Mouse (Mus musculus) lung, postnatal 25 days (tissue): ENCODE data around the gene Sars2.
"Not testable (repeated sequence)": the region's sequence is repeated elsewhere in the genome, so short reads cannot be mapped to it uniquely, and the experiment has no call there.

Experiments used
- DNase-seq: peaks from one replicate; pipeline ENCODE4 v3.0.0; 2022; ENCODE audit warnings: low spot score

Gene Sars2

DNA sequence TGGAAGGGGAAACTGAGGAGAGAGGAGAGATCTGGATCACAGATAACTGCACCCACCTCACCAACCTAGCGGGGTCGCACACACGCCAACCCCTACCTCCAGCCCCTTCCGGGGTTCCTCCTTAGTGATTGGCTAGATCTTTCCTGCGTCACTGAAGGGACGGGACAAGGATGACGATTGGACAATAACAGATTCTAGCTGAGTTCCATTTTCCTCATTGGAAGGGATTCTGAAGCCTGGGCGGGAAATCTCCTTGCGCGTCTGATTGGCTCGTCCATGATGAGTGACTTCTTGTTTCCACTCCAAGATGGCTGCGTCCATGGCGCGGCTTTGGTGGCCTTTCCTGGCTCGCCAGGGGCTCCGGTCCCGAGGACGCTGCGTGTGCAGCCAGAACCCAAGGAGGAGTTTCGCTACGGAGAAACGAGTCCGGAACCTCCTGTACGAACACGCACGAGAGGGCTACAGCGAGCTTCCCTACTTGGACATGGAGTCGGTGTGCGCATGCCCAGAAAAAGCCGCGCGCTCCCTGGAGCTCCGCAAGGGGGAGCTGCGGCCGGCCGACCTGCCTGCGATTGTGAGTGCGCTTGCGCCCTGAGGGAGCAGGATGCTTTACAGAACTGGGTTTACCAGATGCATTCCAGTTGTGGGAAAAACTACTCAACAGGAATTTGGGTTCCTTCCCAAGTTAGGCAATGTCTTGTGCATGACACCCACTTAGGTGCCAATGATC lies at the start of gene Sars2, which contains the start of gene Mrps12:
TSS of gene Sars2 (plus strand) at position 284 of the 730 bp plus-strand sequence.
TSS of gene Mrps12 (minus strand) at position 112 of the 730 bp plus-strand sequence.
- peak; percentile 98 for DNase-seq

DNA sequence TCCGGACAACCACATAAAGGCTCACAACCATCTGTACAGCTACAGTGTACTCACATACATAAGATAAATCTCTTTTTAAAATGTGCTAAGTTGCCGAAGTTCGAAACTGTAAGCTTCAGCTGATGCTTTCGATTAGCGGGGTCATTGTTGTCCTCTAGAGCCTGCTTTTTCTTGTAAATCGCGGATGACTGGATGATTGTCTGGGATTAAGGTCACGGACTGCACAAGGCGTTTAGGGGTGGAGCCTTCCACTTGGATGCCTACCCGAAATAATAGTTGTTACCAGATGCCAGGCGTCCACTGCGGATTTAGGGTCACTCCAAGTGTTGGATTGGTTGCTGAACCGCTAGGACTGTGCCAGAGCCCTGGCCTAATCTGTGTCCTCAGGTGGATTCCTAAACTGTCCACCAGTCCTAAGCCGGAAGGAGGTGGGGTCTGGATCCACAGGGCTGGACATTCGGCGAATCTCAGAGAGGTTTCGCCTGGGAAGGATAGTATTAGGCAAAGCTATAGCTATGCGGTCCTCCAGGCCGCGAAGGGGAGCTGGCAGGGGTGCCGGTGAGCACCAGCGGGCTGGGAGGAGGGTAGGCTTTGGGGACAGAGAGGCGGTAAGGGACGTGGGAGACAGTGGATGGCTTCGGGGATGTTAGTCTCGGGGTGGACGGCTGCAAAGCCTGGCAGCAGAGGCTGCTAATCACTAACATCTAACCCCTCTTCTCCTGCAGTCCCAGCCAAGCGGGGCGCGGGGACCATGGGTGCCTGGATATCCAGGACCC lies 49.1 kb upstream of the Sars2 start, which contains the start of gene Fbxo27:
TSS of gene Fbxo27 (plus strand) at position 305 of the 776 bp plus-strand sequence.
- DNase-seq, result no peak

DNA sequence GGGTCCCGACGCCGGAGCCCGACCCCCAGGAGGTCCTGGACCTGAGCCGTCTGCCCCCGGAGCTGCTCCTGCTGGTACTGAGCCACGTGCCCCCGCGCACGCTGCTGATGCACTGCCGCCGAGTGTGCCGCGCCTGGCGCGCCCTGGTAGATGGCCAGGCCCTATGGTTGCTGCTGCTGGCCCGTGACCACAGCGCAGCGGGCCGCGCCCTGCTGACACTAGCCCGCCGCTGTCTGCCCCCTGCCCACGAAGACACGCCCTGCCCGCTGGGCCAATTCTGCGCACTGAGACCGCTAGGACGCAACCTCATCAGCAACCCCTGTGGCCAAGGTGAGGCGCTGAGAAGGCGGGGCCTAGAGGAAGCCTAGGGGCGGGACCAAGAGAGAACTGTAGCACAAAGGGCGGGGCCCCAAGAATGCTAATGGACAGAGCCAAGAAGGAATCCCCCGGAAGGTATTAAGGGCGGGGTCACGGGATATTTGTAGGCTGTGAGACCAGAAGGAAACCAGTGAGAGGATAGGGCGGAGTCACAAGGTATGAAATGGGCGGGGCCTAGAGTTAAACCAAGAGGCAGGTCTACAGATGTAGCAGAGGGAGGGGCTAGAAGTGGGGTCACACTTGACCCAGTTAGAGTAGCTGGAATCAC lies 48.3 kb upstream of the Sars2 start:
- DNase-seq, result peak; percentile 88

DNA sequence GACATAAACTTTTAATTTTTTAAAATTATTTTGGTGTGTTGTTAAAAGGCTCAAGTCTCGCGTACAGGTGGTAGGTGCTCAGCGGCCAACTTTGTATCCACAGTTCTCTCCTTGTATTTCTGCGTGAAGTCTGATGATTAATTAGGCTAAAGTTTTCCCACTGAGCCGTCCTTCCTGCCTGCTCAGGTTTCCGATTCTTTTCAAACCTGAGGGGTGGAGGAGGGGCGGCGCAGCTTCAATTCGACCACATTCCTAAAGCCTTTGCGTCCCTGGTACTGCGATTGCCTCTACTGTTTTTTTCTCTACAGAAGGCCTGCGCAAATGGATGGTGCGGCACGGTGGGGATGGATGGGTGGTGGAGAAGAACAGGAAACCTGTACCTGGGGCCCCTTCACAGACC lies 47.4 kb upstream of the Sars2 start:
- no peak for DNase-seq

DNA sequence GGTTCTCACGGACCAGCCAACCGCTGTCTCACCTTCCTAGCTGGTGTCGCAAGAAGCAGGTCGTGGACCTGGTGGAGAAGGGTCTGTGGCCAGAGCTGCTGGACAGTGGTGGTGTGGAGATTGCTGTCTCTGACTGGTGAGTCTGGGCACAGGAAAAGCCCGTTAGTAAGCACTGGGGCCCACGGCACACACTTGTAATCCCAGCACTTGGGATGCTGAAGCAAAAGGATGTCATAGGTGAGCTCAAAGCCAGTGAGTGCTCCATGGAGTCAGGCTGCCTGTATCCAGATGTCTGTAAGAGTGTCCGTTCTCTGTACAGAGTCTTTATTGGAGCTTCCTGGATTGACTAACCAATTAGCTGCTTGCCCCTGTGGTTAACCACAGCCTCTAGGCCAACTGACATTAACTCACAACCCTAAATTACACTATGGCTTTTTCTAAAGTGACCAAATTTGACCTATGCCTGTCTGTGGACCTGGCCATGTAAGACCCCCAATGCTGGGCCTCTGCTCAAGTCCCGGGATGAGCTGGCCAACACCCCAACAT lies 46.8 kb upstream of the Sars2 start:
- DNase-seq, result no peak

DNA sequence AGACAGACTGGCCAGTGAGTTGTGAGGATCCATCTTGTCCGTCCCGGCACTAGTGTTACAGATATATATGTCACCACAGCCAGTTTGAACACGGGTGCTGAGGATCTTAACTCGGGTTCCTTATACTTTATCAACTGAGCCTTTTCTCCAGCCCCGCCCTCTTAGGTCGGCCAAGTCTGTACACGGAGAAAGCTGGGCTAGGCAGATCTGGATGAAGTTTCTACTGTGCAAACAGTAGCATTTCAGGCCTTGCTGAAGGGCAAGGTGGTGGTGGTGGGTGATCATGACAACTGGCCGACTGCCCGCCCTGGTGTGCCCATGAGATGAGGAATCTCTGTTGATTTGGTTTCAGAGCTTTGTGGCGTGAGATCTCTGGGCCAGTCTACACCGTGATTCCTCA lies 44.5 kb upstream of the Sars2 start:
- DNase-seq, result no peak

DNA sequence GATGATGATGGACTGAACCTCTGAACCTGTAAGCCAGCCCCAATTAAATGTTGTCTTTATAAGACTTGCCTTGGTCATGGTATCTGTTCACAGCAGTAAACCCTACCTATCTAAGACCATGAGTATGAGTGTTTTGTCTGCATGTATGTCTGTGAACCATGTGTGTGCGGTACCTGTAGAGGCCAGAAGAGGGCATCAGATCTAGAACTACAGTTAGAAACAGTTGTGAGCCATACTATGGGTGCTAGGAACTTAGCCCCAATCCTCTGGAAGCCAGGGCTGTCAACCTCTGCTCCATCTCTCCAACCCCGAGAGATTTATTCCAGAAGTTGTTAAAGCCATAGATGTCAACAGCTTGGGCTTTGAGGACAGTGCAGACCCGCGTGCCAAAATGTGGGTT lies 41.5 kb upstream of the Sars2 start:
- no peak for DNase-seq

DNA sequence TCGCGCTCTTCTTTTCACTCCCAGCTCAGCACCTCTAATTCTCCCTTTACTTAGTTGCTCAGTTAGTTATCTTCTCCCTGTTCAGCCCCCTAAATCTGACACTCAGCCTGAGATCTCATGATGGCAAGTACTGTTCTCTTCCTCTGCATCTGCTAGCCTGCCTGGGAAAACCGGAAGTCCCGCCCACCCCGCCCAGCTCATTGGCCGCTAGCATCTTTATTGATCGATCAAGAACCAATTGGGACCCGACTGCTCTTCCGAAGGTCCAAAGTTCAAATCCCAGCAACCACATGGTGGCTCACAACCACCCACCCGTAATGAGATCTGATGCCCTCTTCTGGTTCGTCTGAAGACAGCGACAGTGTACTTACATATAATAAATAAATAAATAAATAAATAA lies 40.5 kb upstream of the Sars2 start:
- not testable (repeated sequence) for DNase-seq

DNA sequence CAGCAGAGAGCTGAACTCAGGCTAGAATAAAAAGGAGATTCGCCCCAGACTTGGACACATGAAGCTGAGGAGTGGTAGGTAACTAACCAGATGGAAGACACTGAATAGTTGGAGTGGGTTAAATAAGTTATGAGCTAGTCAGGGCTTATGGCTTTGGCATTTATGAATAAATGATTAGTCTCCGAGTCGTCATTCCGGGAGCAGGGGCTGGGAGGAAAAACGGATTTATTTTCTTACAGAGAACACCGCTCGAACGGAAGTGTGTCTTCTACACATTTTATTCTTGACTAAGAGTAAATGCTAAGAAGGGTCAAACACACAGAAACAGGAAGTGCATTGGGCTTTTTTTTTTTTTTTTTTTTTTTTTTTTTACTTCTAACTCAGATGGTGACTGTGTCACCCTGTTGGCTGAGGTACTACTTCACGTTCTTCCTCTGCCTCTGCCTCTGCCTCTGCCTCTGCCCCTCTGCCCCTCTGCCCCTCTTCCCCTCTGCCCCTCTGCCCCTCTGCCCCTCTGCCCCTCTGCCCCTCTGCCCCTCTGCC lies 39.1 kb upstream of the Sars2 start:
- no peak for DNase-seq

DNA sequence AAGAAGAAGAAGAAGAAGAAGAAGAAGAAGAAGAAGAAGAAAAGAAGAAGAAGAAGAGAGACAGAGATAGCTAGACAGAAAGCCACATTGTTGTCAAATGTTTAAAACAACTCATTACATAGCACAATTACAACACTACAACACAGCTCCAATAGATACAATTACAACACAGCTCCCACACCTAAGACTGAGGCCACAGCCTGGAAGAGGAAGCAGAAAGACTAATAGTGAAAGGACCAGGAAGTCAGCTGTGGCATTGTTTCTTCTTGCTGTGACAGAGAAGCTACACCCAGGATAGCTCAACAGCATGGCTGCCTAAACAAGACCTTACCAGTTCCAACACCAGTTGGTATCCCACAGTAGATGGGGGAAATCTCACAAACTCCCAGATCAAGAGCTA lies 32.3 kb upstream of the Sars2 start:
- no peak for DNase-seq

DNA sequence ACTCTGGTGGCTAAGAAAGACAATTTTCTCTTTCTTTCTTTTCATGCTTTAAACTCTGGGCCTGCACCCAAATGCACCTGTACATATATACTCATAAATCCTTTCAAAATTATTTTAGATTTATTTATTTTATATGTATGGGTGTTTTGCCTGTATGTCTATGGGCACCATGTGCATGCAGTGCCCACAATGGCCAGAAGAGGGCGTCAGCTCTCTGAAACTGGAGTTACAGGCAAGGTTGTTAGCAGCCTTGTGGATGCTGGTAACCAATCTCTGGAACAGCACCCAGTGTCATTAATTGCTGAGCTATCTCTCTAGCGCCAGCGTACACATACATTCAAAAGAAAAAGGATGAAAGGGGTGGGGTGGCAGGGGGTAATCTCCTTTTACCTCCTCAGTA lies 30.8 kb upstream of the Sars2 start:
- no peak for DNase-seq

DNA sequence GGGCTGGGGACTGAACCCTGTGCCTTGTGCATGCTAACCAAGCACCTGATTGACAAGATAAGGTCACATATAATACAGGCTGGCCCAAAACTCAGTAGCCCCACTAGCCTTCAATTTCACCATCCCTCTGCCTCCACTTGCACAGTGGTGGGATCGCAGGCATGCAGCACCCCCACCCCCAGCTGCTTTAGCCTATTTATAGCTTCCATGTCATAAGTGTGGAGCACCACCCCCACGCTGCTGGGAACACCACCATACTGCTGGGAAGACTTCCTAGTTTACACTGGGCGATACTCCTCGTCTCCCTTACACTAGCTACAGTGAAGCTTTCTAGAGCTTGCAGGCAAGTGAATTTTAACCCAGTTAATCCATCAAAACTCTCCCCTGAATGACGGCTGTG lies 27.1 kb upstream of the Sars2 start:
- no peak for DNase-seq

DNA sequence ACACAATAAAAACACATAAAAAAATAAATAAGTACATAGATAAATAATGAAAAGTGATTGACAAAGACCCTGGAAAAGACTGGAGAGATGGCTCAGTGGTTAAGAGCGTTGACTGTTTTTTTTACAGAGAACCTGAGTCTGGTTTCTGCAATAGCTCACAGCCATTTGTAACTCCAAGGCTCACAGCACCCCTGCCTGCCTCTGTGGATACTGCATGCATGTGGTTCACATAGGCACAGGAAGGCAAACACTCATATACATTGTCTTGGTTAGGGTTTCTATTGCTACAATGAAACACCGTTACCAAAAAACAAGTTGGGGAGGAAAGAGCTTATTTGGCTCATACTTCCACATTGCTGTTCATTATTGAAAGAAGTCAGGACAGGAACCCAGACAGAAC lies 26.2 kb upstream of the Sars2 start:
- no peak for DNase-seq

DNA sequence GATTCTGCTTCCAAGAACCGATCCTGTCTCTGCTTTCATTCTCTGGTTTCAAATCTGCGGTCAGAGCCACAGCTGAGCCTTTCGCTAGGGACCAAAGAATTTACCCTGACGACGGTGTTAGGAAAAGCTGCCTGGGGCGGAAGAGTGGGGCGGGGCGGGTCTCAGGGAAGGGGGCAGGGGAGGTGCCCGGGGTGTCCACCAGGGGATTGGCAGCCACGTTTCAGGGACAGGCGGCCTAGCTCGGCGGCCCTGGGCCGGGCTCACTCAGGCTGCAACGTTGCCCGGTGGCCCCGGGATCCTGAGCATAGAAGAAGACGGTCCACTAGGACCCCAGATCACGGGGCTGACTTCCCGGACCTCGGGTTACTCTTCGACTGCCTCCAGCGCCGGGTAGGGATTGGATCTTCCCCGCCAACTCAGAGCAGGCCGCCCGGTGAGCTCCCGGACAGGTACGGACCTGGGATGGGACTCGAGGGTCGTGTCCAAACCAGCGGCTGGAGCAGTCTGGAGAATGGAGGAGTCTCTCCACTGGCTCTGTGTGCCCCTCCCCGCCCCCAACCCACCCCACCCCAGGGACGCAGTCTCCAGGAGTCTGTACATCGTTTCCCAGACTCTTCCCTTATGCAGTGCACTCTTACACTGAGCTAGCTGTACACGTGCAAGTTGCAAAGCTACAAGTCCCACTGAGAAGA lies 25.1 kb upstream of the Sars2 start, which contains the start of gene Fbxo17:
TSS of gene Fbxo17 (plus strand) at position 215 of the 692 bp plus-strand sequence.
- peak; percentile 58 for DNase-seq

DNA sequence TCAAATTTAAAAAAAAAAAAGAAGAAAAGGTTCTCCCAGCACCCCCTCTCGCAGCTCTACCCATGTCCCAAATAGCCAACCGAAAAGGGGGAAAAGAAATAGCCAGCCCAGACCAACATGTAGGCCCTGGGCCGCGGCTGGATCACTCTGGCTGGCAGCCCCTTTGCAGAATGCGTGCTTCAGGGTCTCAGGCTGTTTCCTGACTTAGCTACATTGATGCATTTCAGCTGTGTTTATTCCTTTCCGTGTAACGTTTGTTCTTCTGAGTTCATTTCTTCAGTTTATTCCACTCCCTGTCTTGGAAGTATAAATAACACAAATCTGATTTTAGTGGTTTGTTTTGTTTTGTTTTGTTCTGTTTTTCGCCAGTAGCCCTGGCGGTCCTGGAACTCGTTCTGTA lies 24.1 kb upstream of the Sars2 start:
- no peak for DNase-seq

DNA sequence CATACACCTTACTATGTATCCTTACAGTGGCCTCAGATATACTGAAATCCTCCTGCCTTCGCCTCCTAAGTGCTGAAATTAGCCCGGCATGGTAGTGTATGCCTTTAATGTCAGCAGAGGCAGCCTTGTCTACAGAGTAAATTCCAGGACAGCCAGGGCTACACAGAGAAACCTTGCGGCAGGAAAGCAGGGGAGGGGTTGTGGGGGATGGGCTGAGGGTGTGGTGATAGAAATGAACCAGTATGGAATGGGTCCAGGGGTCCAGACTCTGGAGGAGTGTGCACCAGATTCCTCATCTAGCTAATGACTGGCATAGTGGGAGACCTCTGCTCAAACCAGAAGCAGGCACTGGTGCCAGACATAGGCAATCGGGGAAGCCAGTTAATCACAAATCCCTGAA lies 22.6 kb upstream of the Sars2 start:
- DNase-seq, result no peak

DNA sequence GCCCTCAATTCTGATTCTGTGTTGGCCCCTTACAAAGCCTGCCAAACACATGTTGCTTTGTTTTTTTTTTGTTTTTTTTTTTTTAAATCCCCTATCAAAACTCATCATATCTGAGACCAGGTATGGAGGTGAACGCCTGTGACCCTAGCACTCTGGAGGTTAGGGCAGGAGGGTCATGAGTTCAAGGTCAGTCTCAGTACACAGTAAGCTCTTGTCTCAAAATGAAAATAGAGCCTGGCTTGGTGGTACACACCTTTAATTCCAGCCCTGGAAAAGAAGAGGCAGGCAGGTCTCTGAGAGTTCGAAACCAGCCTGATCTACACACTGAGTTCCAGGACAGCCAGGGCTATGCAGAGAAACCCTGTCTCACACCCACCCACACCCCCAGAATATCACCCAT lies 22.1 kb upstream of the Sars2 start:
- DNase-seq, result no peak

DNA sequence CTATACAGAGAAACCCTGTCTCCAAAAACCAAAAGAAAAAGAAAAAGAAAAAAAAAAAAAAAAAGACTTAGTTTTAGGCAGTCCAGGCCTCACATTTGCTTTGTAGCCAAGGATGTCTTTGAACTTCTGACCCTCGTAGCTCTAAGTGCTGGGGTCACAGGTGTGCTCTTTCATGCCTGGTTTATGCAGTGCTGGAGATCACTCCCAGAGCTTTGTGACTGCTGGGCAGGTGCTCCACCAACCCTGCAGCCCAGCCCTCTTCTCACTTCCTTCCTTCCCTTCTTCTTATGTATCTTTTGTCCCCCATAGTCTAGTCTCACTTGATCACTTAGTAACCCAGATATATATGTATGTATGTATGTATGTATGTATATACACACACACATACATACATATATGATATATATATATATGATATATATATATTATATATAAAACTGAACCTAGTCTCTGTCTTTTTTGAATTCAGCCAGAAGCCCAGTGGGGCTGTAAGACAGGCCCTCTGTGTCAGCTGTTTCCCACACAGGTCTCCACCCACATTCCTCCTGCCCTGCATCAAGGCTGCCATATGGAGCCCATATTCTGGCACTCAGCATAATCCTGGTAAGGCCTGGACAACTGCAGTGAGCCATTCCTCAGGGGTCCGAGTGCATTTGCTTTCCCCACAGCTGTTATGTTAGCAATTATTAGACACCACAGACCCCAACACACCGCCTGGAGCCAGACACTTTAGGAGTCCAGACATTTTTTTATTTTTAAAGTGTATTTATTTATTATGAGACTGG lies 20.8 kb upstream of the Sars2 start:
- DNase-seq, result no peak

DNA sequence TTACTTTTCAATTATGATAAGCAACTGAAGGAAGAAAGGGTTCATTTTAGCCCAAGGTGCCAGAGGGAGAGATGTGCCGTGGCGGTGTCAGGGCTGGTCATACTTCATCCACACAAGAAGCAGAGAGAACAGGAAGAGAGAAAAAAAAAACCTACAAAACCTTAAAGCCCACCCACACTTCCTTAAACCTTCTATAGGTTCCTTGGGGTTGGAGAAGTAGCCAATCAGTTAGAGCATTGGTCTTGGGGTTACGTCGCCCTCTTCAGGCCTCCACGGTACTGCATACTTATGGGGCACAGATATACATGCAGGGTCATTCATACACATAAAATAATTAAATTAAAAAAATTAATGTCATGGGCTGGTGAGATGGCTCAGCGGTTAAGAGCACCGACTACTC lies 19.7 kb upstream of the Sars2 start:
- no peak for DNase-seq

DNA sequence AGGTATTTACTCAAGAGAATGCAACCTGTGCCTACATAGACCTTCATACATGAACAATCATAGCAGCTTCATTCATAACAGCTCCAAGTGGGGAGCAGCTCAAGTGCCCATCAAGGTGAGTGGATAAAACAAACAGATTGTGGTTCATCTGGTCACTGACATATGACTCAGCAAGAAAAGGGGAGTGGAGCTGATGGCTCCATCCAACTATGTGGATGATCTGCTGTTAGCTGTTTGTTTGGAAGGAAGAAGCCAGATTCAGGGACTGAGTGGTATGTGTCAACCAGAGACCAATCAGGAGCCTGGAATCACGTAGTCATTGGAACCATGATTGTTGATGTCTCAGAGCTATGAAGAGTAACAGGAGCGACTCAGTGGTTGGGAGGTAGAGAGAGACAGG lies 17.2 kb upstream of the Sars2 start:
- DNase-seq, result no peak

DNA sequence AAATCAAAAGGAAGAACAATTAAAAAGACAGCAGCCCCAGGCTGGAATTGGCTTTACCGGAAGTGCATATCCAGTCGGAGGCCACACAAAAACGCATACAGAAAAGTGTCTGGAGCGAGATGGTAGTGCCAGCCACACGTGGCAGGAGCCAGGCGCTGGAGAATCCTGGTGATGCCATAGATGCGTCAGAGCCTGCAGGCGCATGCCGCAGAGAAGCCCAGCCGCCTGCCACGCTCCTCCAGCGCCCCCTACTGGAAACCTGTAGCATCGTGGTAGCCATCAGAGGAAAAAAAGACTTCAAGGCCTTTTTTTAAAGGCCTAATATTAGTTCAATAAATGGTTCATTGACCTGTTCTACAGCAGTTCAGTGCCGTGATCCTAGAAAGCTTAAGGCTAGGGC lies 15.2 kb upstream of the Sars2 start:
- DNase-seq, result peak; percentile 72
